Mouse (Mus musculus) right cerebral cortex, postnatal 14 days (tissue): ENCODE measurements around the gene Tmem177.
A peak's percentile ranks its signal among the peaks of the same experiment; 100 is the strongest.

Experiments
- DNase-seq: peaks from one replicate; pipeline ENCODE4 v3.0.0; 2022

Tmem177 gene

DNA sequence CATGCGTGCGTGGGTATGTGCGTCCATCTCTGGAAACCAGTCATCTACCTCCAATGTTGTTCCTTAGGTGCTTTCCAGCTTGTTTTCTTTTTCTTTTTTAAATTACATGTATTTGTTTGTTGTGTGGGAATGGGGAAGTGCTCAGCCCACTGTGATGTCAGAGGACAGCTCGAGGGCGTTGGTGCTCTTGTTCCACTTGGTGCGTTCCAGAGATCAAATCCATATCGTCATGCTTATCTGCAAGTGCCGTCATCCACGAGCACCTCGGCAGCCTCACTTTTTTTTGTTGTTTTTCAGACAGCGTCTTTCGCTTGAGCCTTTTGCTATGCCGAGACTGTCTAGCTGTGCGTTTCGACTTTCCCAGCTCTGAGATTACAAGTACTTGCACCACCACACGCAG is 23.7 kb downstream of the Tmem177 start:
- no peak for DNase-seq

DNA sequence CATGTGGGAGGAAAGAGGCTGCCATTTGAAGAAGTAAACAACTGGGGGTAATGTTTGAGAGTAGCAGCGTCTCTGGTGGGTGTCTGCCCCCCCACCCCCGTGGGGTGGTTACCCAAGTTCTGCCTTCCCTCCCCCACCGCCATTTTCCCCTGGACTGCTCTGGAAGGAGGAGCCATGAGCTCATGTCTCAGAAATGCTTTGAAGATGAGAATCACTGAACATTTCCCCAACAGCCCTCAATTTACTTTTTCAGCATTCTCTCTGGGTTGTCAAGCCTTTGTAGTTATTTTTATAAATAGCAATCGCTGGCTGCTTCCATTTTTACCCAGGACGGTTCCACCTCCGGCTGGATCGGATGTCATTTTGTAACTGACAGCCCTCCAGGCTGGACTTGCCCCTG is 26.7 kb downstream of the Tmem177 start:
- DNase-seq, result no peak

DNA sequence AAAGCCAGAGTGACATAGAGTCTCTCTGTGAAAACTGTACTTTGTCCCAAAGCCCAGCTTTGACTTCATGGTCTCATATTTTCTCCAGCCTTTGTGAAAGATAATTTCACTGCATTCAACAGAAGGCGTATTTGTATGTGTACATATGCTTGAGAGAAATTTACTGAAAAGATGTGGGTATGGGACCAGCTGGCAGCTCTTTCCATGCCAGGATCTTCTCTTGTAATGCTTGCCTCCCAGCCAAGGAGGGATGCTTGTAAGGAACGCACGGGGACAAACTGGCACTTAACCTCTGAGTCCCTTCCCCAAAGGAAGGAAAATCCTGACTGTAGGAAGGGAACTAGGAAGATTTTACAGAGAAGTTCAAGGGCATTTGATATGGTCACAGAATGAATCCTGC is 28.7 kb downstream of the Tmem177 start:
- DNase-seq, result peak; percentile 48

DNA sequence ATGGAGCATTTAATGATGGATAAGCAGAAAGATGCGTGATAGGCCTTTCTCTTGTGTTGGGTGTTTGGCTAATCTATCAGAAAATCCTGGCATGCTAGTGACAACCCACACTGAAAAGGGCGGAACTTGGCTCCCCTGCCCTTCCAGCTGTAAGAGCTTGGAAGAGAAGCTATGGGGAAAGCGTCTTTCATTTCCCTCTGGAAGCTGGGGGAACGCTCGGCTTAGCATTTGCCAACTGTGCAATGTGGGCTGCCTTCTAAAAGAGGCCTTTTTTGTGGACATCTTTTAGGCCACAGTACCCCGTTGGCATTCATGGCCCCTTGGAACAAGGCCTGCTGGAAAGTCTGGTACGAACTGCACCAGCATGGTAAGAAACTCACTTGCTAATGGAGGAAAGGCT is 34.1 kb downstream of the Tmem177 start:
- DNase-seq, result peak; percentile 28

DNA sequence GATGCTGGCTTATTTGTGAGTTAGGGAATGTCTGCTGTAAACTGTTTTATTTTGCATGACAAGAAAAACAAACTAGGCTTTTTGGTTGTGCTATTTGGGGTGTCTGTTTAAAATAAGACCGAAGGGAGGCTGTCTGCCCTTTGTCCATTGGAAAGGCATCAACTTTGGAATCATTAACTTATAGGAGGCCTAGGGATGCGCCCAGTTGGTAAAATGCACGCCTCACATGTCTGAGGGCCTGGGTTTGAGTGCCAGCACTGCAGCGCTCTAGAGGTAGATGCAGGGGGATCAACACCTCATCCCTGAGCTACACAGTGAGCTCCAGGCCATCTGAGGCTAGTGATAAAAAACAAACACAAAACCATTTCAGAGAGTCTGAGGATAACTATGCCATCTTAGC is 35.5 kb downstream of the Tmem177 start:
- no peak for DNase-seq

DNA sequence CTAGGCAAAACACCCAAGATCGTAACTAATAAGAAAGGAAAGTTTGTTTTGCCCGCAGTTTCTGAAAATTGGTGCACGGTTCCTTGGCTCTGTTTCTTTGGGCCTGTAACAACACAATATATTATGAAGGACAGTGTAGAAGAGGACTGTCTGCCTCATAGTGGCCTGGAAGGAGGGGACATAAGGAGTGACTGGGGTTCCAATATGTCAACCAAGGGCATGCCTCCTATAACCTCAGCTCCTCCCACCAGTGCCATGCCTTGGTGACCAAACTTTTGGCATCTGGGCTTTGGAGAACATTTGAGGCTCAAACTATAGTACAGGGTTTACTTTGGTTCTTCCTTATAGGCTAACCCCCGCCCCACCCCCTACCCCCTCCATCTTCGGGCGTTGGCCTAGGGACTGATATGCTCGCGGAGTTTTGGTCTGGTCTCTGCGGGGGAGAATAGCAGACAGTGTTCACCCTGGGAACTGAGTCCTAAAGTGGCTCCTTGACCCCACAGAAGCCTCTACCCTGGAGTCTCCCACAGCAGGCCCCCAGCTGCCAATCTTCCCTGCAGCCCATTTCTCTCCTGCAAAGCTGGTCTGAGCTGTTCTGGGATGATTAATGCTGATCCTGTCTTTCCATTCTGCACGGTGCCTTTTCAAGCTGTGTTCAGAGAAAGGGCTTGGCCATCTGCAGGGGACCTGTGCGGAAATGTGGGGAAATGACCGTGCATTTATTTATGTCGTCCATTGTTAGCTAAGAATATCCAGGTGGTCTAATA is 44.4 kb downstream of the Tmem177 start:
- DNase-seq, result no peak

DNA sequence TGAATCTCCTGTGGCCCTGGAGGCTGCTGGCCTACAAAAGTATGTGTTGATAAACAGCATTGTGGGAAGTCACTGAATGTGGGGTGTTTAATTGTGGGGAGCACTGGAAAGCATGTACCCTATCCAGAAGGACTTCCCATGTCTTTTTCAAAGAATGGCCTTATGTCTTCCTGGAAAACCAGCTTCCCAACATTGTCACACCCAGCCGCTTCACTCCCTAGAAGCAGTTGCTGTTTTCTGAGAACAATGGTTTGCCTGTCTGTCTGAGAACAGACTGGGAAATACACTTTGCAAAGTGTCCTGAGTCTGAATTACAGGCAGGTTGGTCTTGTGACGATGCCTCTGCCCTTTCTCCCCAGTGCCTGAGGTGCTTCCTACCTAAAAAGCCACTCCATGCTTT is 45.7 kb downstream of the Tmem177 start:
- no peak for DNase-seq

DNA sequence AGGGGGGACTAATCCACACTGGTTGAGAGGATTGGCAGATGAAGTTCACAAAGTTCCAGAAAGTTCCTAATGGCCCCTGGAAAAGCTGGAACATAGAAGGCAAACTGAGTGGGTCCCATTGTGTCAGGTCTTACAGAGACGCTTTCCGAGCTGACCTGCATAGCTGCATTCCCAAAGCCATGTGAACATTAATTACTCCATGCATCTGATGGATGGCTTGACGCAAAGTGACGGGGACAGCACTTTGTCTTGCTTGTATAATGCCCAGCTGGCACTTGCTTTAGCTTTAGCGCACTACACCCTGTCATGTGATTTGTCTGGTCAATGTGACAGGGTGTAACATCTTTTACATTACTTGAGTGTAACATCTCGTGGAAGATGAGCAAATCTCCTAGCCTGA is 47.7 kb downstream of the Tmem177 start:
- DNase-seq, result no peak

DNA sequence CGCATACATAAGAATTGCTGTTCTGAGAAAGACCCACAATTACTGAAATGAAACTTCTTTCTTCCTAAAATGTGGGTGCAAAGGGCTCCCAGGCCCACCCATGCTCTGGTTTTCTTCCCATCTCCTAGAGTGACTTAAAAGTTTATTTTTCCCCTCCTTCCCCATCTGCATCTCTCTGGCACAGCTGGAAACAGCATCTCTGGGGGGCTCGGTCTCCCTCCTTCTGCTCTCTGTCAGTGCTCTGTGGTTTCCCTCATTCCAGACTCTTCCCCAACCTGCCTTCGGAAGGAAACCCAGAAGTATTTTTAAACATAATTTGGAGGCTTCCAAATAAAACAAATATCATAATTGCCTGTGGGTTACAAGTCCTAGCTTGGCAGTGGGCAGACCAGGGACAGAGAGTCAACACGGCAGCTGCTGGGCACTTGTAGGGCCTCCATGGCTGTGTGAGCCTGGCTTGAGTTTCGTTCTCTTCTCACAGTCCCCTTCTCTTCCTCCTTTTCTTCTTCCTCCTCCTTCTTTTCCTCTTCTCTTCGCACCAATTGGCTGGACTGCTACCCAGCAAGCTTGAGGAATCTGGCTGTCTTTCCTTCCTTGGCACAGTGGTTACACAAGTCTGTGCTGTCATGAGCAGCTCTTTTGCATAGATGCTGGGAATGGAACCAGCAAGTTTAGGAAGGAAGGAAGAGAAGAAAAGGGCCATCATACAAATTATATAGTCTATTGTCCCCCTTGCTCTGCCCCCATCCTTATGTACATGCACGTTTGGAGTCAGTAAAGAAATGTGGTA is 49.3 kb downstream of the Tmem177 start:
- no peak for DNase-seq

DNA sequence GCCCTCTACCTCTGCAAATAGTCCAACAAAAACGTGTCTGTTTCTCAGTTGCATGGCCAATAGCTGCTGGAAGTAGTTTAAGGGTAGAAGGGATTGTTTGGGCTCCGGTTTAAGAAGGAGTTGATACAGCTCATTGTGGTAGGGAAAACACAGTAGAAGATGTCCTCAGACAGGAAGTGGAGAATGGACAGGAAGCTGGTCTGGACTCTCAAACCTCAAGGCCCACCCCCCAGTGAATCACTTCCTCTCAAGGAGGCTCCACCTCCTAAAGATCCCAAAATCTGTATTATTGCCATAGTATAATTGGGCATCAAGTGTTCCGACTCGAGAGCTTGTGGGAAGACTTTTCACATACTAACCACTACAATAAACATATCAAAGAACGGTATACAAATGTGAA is 53.4 kb downstream of the Tmem177 start:
- DNase-seq, result no peak
